ENCODE assay signal across 10 mouse cellular contexts in the genomic region with DNA sequence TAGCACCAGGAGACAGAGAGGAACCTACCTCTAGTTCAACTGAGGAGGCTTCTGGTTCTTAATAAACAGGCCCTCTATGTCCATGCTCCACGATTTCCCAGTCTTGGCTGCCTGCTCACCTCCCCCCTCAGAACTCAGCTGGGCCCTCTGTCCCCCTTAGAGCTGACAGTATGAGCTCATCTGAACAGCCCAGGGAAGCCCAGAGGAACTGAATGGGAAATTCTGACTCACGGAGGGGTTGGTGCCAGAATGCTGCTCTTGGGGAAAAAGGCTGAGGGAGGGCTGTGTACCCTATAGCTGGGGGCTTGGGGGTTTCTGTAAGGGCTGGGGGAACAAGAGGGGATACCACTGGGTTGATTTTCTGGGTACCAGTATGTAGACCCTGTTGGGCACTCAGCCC.
DNase-seq lines count a peak whose midpoint lies in the region; ATAC-seq and TF ChIP-seq lines count a peak whose summit lies in the region.
"Had no signal": no experiment of that assay in that cellular context is flagged by ENCODE, and none has a peak within 500 bp of the region (broad histone marks: within the 10 kb centered on the region; RNA-seq: fewer than 3 reads in every experiment).

No protein-coding gene starts in this region.

- ATAC-seq in lung, embryonic 14.5 days (ENCODE audit: insufficient read depth), result no peak
- 0 out of 2 replicates have a peak, but pooled peaks have one; percentile 16 for ATAC-seq in heart, embryonic 14.5 days (ENCODE audit: insufficient number of reproducible peaks, insufficient read depth, low FRiP score, low read depth)
- no peak for ATAC-seq in granulocyte monocyte progenitor cell, adult 5-6 weeks (replicated peaks; ENCODE audit: poor library complexity, severe bottlenecking)

- no peaks in the 10 kb centered on the region for H3K27me3 ChIP-seq in lung, embryonic 14.5 days (ENCODE audit: insufficient read depth, low read length)
- no peaks in the 10 kb centered on the region for H3K27me3 ChIP-seq in heart, embryonic 14.5 days (ENCODE audit: control insufficient read depth, insufficient read depth, low read length)
- H3K27me3 ChIP-seq in small intestine, adult 2 months (ENCODE audit: control insufficient read depth, insufficient read depth, low read length), result no peaks in the 10 kb centered on the region
- H3K27me3 ChIP-seq: hindbrain, embryonic 15.5 days had no signal

- no peak overlapping the region for H3K9ac ChIP-seq in lung, embryonic 14.5 days
- H3K9ac ChIP-seq in heart, embryonic 14.5 days (ENCODE audit: low read length), result peak overlapping the region; percentile 13; the same call in 1 of the 2 replicates
- H3K9ac ChIP-seq: hindbrain, embryonic 15.5 days had no signal

- no peak for TF ChIP-seq CTCF in lung, embryonic 14.5 days (IDR thresholded peaks at IDR 0.05; ENCODE audit: low read depth)
- no peak for TF ChIP-seq CTCF in bone marrow macrophage, adult 2 months (IDR thresholded peaks at IDR 0.05; ENCODE audit: low read depth, low read length)
- TF ChIP-seq CTCF in small intestine, adult 2 months (IDR thresholded peaks at IDR 0.05; ENCODE audit: extremely low read depth, insufficient read length, insufficient replicate concordance, low read depth, low read length), result no peak

- H3K36me3 ChIP-seq in lung, embryonic 14.5 days (ENCODE audit: insufficient read depth), result 0 out of 2 replicates have a peak, but pooled peaks cover 3% of the 10 kb centered on the region
- H3K36me3 ChIP-seq in heart, embryonic 14.5 days (ENCODE audit: control insufficient read depth, insufficient read depth, low read length), result peaks cover 33% of the 10 kb centered on the region
- no peaks in the 10 kb centered on the region for H3K36me3 ChIP-seq in small intestine, adult 2 months (ENCODE audit: control insufficient read depth, insufficient read depth, low read length)

- 54% methylated on average over 2 of the region's 2 CpGs for WGBS in lung, embryonic 14.5 days
- WGBS in heart, embryonic 14.5 days, result 23% methylated on average over 2 of the region's 2 CpGs
- 70% methylated on average over 2 of the region's 2 CpGs for WGBS in small intestine, adult 2 months

- H3K4me1 ChIP-seq in lung, embryonic 14.5 days (ENCODE audit: insufficient read depth), result peaks cover 18% of the 10 kb centered on the region
- H3K4me1 ChIP-seq in bone marrow macrophage, adult 2 months (ENCODE audit: control insufficient read depth, insufficient read depth, low read length), result peaks cover 64% of the 10 kb centered on the region
- peaks cover 42 to 43% of the 10 kb centered on the region in 2 experiments for H3K4me1 ChIP-seq in heart, embryonic 14.5 days (ENCODE audit: control insufficient read depth in 2 of 2, insufficient read depth in 2 of 2, low read length in 2 of 2)
- no peaks in the 10 kb centered on the region for H3K4me1 ChIP-seq in small intestine, adult 2 months (ENCODE audit: control insufficient read depth, insufficient read depth, insufficient read length, low read length)

- DNase-seq in lung, embryonic 14.5 days, result peak; percentile 60
- DNase-seq in lung, postnatal 36 days, result no peak
- DNase-seq in kidney, adult 18-20 months, result no peak
- DNase-seq: adrenal gland, postnatal 14 days; layer of hippocampus, postnatal 36 days had no signal

- no peak overlapping the region for H3K27ac ChIP-seq in lung, embryonic 14.5 days (ENCODE audit: low read depth)
- H3K27ac ChIP-seq in bone marrow macrophage, adult 2 months (ENCODE audit: insufficient read depth, low read depth, low read length), result peak overlapping the region; percentile 96
- H3K27ac ChIP-seq in heart, embryonic 14.5 days (replicated peaks in 1 of 2; ENCODE audit: control insufficient read depth in 1 of 2, insufficient read depth in 1 of 2, low read depth in 2 of 2, low read length in 2 of 2), result peak overlapping the region in 1 of 2 experiments; percentile 70; a peak in 2 of 4 replicates
- H3K27ac ChIP-seq in small intestine, adult 2 months (ENCODE audit: insufficient read depth, low read depth, low read length), result peak overlapping the region; percentile 70
- H3K27ac ChIP-seq: hindbrain, embryonic 15.5 days had no signal

- no peak for TF ChIP-seq POLR2A in bone marrow macrophage, adult 2 months (IDR thresholded peaks at IDR 0.05; ENCODE audit: borderline replicate concordance, low read depth, low read length)
- no peak for TF ChIP-seq POLR2A in small intestine, adult 2 months (IDR thresholded peaks at IDR 0.05; ENCODE audit: low read depth, low read length)

- H3K9me3 ChIP-seq in lung, embryonic 14.5 days (ENCODE audit: low read depth, low read length), result no peaks in the 10 kb centered on the region
- no peaks in the 10 kb centered on the region for H3K9me3 ChIP-seq in heart, embryonic 14.5 days (ENCODE audit: control insufficient read depth, low read length)
- H3K9me3 ChIP-seq: hindbrain, embryonic 15.5 days had no signal

- H3K4me3 ChIP-seq in lung, embryonic 14.5 days (ENCODE audit: low read depth, low read length), result no peak overlapping the region
- H3K4me3 ChIP-seq in bone marrow macrophage, adult 2 months (ENCODE audit: insufficient read depth, low read length), result no peak overlapping the region
- H3K4me3 ChIP-seq in heart, embryonic 14.5 days (ENCODE audit: control insufficient read depth in 1 of 2, insufficient read depth in 1 of 2, low read depth in 1 of 2, low read length in 2 of 2), result no peak overlapping the region
- no peak overlapping the region for H3K4me3 ChIP-seq in small intestine, adult 2 months (ENCODE audit: low read depth, low read length)
- H3K4me3 ChIP-seq: hindbrain, embryonic 15.5 days had no signal

- no peak overlapping the region for H3K4me2 ChIP-seq in lung, embryonic 14.5 days
- no peak overlapping the region for H3K4me2 ChIP-seq in heart, embryonic 14.5 days (ENCODE audit: low read length)
- H3K4me2 ChIP-seq: hindbrain, embryonic 15.5 days had no signal
